In genomic region chr11:61388936-61389335, GRCm38 (mm10) we compare ENCODE assay signal across 24 mouse cellular contexts. TPM values are rescaled to one million over a fixed set of nuclear protein-coding genes. Genes with fewer than 3 reads are reported as not detected.
A peak's percentile ranks its signal among the peaks of the same experiment; 100 is the strongest.
DNase-seq lines count a peak whose midpoint lies in the region; ATAC-seq and TF ChIP-seq lines count a peak whose summit lies in the region.
"Had no signal": no experiment of that assay in that cellular context is flagged by ENCODE, and none has a peak within 500 bp of the region (broad histone marks: within the 10 kb centered on the region; RNA-seq: fewer than 3 reads in every experiment).

No protein-coding gene starts in this region.

- DNase-seq in liver, adult 2 months (ENCODE audit: extremely low read depth, low read depth, low spot score), result peak; percentile 79
- no peak for DNase-seq in liver
- no peak for DNase-seq in liver, postnatal 0 days
- no peak for DNase-seq in CH12.LX (ENCODE audit: extremely low read depth)
- DNase-seq in thymus, postnatal 36 days, result no peak
- DNase-seq: adrenal gland, adult 2 months; adrenal gland, adult 8-10 months; adrenal gland, postnatal 10 days; adrenal gland, postnatal 14 days; adrenal gland, postnatal 25 days; adrenal gland, postnatal 36 days; B cell, adult 2 months; cerebellum, adult 11 months; cerebellum, adult 11-12 months; cerebellum, adult 18-20 months; cerebellum, adult 2 months had no signal

- ATAC-seq in liver, postnatal 0 days, result peak; percentile 68; the same call in 1 of the 2 replicates
- no peak for ATAC-seq in liver, embryonic 12.5 days
- ATAC-seq: activated CD4-positive, CD25-positive, alpha-beta regulatory T cell, adult 4 months; CD4-positive, CD25-positive, alpha-beta regulatory T cell, adult 4 months; Patski had no signal

- 25% methylated on average over 4 of the region's 4 CpGs for WGBS in liver, adult 2 months
- 41% methylated on average over 4 of the region's 4 CpGs for WGBS in liver, postnatal 0 days (ENCODE audit: insufficient replicate concordance)
- WGBS in liver, embryonic 12.5 days (ENCODE audit: insufficient replicate concordance), result 38% methylated on average over 4 of the region's 4 CpGs

- TF ChIP-seq RAD21 in CH12.LX (IDR thresholded peaks at IDR 0.05; ENCODE audit: low read depth, low read length), result no peak

- TF ChIP-seq EP300 in liver, postnatal 0 days (IDR thresholded peaks at IDR 0.05; ENCODE audit: low read depth), result no peak
- no peak for TF ChIP-seq EP300 in CH12.LX (IDR thresholded peaks at IDR 0.05; ENCODE audit: low read length)

- TF ChIP-seq POLR2A in liver, adult 2 months (IDR thresholded peaks at IDR 0.05; ENCODE audit: extremely low read depth, insufficient read depth, low read length), result no peak
- no peak for TF ChIP-seq POLR2A in CH12.LX (IDR thresholded peaks at IDR 0.05; ENCODE audit: low read depth, low read length)

- no peaks in the 10 kb centered on the region for H3K9me3 ChIP-seq in liver, postnatal 0 days (ENCODE audit: low read length)
- H3K9me3 ChIP-seq in liver, embryonic 12.5 days (replicated peaks), result peaks cover 4% of the 10 kb centered on the region; the same call in 1 of the 2 replicates
- peaks cover 2% of the 10 kb centered on the region for H3K9me3 ChIP-seq in CH12.LX (replicated peaks; ENCODE audit: low read length)

- no peak overlapping the region for H3K4me2 ChIP-seq in liver, postnatal 0 days (ENCODE audit: low read depth, low read length)
- H3K4me2 ChIP-seq in liver, embryonic 12.5 days, result no peak overlapping the region
- no peak overlapping the region for H3K4me2 ChIP-seq in CH12.LX (ENCODE audit: insufficient read depth, low read depth, poor library complexity, severe bottlenecking)

- H3K27ac ChIP-seq in liver, adult 2 months (replicated peaks; ENCODE audit: insufficient read depth, low read depth, low read length), result no peak overlapping the region
- H3K27ac ChIP-seq in liver, postnatal 0 days (ENCODE audit: low read depth), result no peak overlapping the region
- no peak overlapping the region for H3K27ac ChIP-seq in liver, embryonic 12.5 days
- no peak overlapping the region for H3K27ac ChIP-seq in CH12.LX (ENCODE audit: insufficient read depth, low read depth)

- no peaks in the 10 kb centered on the region for H3K79me2 ChIP-seq in liver, adult 2 months (ENCODE audit: control insufficient read depth, insufficient read depth, low read length)
- H3K79me2 ChIP-seq in CH12.LX (replicated peaks; ENCODE audit: control insufficient read depth, extremely low read depth, insufficient read depth, poor library complexity, severe bottlenecking), result peaks cover 36% of the 10 kb centered on the region

- dilution Hi-C loops in CH12.LX (cut with MboI; ENCODE audit: extremely low pct_ligation_motif_present, extremely low pct_unique_long_range_greater_than_20kb, low sequenced_read_pairs), result no loop called here

- H3K9ac ChIP-seq in liver, adult 2 months (ENCODE audit: low read depth, low read length), result no peak overlapping the region
- H3K9ac ChIP-seq in liver, postnatal 0 days (replicated peaks), result no peak overlapping the region
- no peak overlapping the region for H3K9ac ChIP-seq in liver, embryonic 12.5 days
- H3K9ac ChIP-seq in CH12.LX (ENCODE audit: insufficient read depth, low read depth), result no peak overlapping the region

- no peaks in the 10 kb centered on the region for H3K27me3 ChIP-seq in liver, adult 2 months (ENCODE audit: control insufficient read depth, insufficient read depth, low read length)
- no peaks in the 10 kb centered on the region for H3K27me3 ChIP-seq in liver, postnatal 0 days (ENCODE audit: insufficient read depth, low read length)
- H3K27me3 ChIP-seq in liver, embryonic 12.5 days (replicated peaks), result no peaks in the 10 kb centered on the region
- H3K27me3 ChIP-seq in CH12.LX (replicated peaks), result no peaks in the 10 kb centered on the region

- H3K4me1 ChIP-seq in liver, adult 2 months (ENCODE audit: control insufficient read depth, insufficient read depth, low read length), result peaks cover 4% of the 10 kb centered on the region; the same call in 1 of the 2 replicates
- no peaks in the 10 kb centered on the region for H3K4me1 ChIP-seq in liver, postnatal 0 days (ENCODE audit: insufficient read depth)
- H3K4me1 ChIP-seq in liver, embryonic 12.5 days, result no peaks in the 10 kb centered on the region
- H3K4me1 ChIP-seq in CH12.LX (ENCODE audit: control insufficient read depth in 1 of 2, insufficient read depth in 2 of 2), result peaks cover 4 to 56% of the 10 kb centered on the region in 2 experiments

- H3K4me3 ChIP-seq in liver, adult 2 months (ENCODE audit: insufficient read depth, low read depth, low read length), result no peak overlapping the region
- no peak overlapping the region for H3K4me3 ChIP-seq in liver, postnatal 0 days (ENCODE audit: low read depth, low read length)
- H3K4me3 ChIP-seq in liver, embryonic 12.5 days, result no peak overlapping the region
- H3K4me3 ChIP-seq in CH12.LX (replicated peaks in 1 of 3; ENCODE audit: low read depth in 2 of 3, low read length in 2 of 3, poor library complexity in 1 of 3), result no peak overlapping the region

- no peaks in the 10 kb centered on the region for H3K36me3 ChIP-seq in liver, adult 2 months (ENCODE audit: control insufficient read depth, insufficient read depth, low read length)
- no peaks in the 10 kb centered on the region for H3K36me3 ChIP-seq in liver, postnatal 0 days (replicated peaks; ENCODE audit: insufficient read depth, low read length)
- H3K36me3 ChIP-seq in liver, embryonic 12.5 days, result no peaks in the 10 kb centered on the region
- peaks cover 59 to 66% of the 10 kb centered on the region in 2 experiments for H3K36me3 ChIP-seq in CH12.LX (replicated peaks in 1 of 2; ENCODE audit: control insufficient read depth in 1 of 2, insufficient read depth in 1 of 2, low read length in 1 of 2)
- H3K36me3 ChIP-seq: G1E had no signal

- no peak for TF ChIP-seq CTCF in liver, adult 2 months (IDR thresholded peaks at IDR 0.05; ENCODE audit: low read depth, low read length)
- no peak for TF ChIP-seq CTCF in liver, postnatal 0 days (IDR thresholded peaks at IDR 0.05; ENCODE audit: low read depth)
- no peak for TF ChIP-seq CTCF in CH12.LX (conservative IDR thresholded peaks at IDR 0.05 in 1 of 2, IDR thresholded peaks at IDR 0.05 in 1 of 2; ENCODE audit: low read depth in 2 of 2, low read length in 2 of 2)

- in situ Hi-C loops in CH12.LX (cut with MboI; ENCODE audit: low pct_ligation_motif_present, low pct_unique_long_range_greater_than_20kb, low sequenced_read_pairs), result no loop called here

TF ChIP-seq in CH12.LX, 34 proteins besides CTCF, POLR2A, EP300 and RAD21:
- TF ChIP-seq ZMIZ1 (IDR thresholded peaks at IDR 0.05; ENCODE audit: low read depth, low read length), result no peak
- TF ChIP-seq NRF1 (IDR thresholded peaks at IDR 0.05; ENCODE audit: low read depth, low read length), result no peak
- no peak for TF ChIP-seq BHLHE40 (IDR thresholded peaks at IDR 0.05; ENCODE audit: low read depth, low read length)
- TF ChIP-seq GABPA (IDR thresholded peaks at IDR 0.05; ENCODE audit: insufficient replicate concordance, low read depth, low read length), result no peak
- no peak for TF ChIP-seq MAX (IDR thresholded peaks at IDR 0.05; ENCODE audit: low read length)
- TF ChIP-seq POLR2AphosphoS2 (IDR thresholded peaks at IDR 0.05; ENCODE audit: low read depth, low read length), result peak; percentile 6; the same call in 1 of the 2 replicates
- TF ChIP-seq ZNF384 (IDR thresholded peaks at IDR 0.05; ENCODE audit: low read depth, low read length), result 0 out of 2 replicates have a peak, but pooled peaks have one; percentile 1
- TF ChIP-seq ZKSCAN1 (IDR thresholded peaks at IDR 0.05; ENCODE audit: borderline replicate concordance, low read depth, low read length), result no peak

RNA-seq across cellular contexts. Expression of gene Slc47a1, which starts 10.8 kb away (rescaled TPM):
- total RNA-seq in liver, adult 2 months (2014; rRNA removed), result 160 and 169 TPM in 2 replicates
- 151 and 163 TPM in 2 replicates for polyA plus RNA-seq in liver, adult 2 months (2012; rRNA removed)
- polyA plus RNA-seq in liver, postnatal 0 days (2015; fragmentation: Nextera tagmentation; extraction: Ambion mirVana), result 27.5 and 30.2 TPM in 2 replicates
- 2.5 TPM in 2 replicates for polyA plus RNA-seq in liver, embryonic 12.5 days (2016; fragmentation: Nextera tagmentation; extraction: Ambion mirVana)
- total RNA-seq in CH12.LX (2012; rRNA removed) (31.4 and 46.4 TPM in 2 replicates), CH12.LX (2014; rRNA removed) (24.3 and 26.2 TPM in 2 replicates)
- 29.3 and 30.3 TPM in 2 replicates for polyA plus RNA-seq in CH12.LX (2012; ENCODE audit: insufficient read length, low read depth)
- polyA plus RNA-seq: activated CD4-positive, CD25-positive, alpha-beta regulatory T cell, adult 4 months; CD4-positive, CD25-positive, alpha-beta regulatory T cell, adult 4 months; G1E had no signal

RNA-seq across cellular contexts. Expression of gene Slc47a2, which starts 46.3 kb away (rescaled TPM):
- total RNA-seq in liver, adult 2 months (2014; rRNA removed), result not detected in 2 replicates
- polyA plus RNA-seq in liver, adult 2 months (2012; rRNA removed), result not detected in 2 replicates
- polyA plus RNA-seq in liver, postnatal 0 days (2015; fragmentation: Nextera tagmentation; extraction: Ambion mirVana), result not detected in 2 replicates
- 0.12 TPM in 1 of 2 replicates, not detected in the other for polyA plus RNA-seq in liver, embryonic 12.5 days (2016; fragmentation: Nextera tagmentation; extraction: Ambion mirVana)
- 0.38 and 0.68 TPM in 2 replicates for total RNA-seq in CH12.LX (2012; rRNA removed)
- 0.08 and 0.24 TPM in 2 replicates for total RNA-seq in CH12.LX (2014; rRNA removed)
- polyA plus RNA-seq in CH12.LX (2012; ENCODE audit: insufficient read length, low read depth), result 0.37 and 0.39 TPM in 2 replicates
- total RNA-seq: adrenal gland, adult 18-20 months; adrenal gland, adult 2 months; adrenal gland, adult 8-10 months; adrenal gland, postnatal 10 days; adrenal gland, postnatal 14 days; adrenal gland, postnatal 25 days; adrenal gland, postnatal 36 days; G1E had no signal
- polyA plus RNA-seq: activated CD4-positive, CD25-positive, alpha-beta regulatory T cell, adult 4 months; brain, embryonic 14.5 days; C2C12; CD4-positive, CD25-positive, alpha-beta regulatory T cell, adult 4 months; G1E; Patski had no signal
